Mouse (Mus musculus): ENCODE measurements around the gene Cabp4. TPM values are rescaled to one million over a fixed set of nuclear protein-coding genes. Genes with fewer than 3 reads are reported as not detected.

The Cabp4 gene
- polyA plus RNA-seq, 1 experiment from 2014 or later, result 0.12 TPM

GRCm38 (mm10) chr19:4115144-4115543 is 28.7 kb downstream of the Cabp4 start:
- H3K4me1 ChIP-seq (ENCODE audit: control insufficient read depth, insufficient read depth, low read length), result no peaks in the 10 kb centered on the region; the same call in 1 of the 2 replicates
- no peak for ATAC-seq (ENCODE audit: insufficient read depth, low FRiP score)
- no peak overlapping the region for H3K4me2 ChIP-seq (ENCODE audit: low read depth, low read length)
- H3K9me3 ChIP-seq (replicated peaks; ENCODE audit: control insufficient read depth, low read length), result no peaks in the 10 kb centered on the region
- WGBS, result 93% methylated on average over 10 of the region's 10 CpGs
- no peak overlapping the region for H3K9ac ChIP-seq (ENCODE audit: low read length)
- peaks cover 11% of the 10 kb centered on the region for H3K36me3 ChIP-seq (ENCODE audit: control insufficient read depth, insufficient read depth, low read length)
- H3K27ac ChIP-seq (ENCODE audit: low read length), result no peak overlapping the region
- no peaks in the 10 kb centered on the region for H3K27me3 ChIP-seq (ENCODE audit: control insufficient read depth, insufficient read depth, low read length)
- no peak overlapping the region for H3K4me3 ChIP-seq (replicated peaks; ENCODE audit: low read length)

- H3K36me3 ChIP-seq (ENCODE audit: control insufficient read depth, insufficient read depth, low read length), result peaks cover 11% of the 10 kb centered on the region
- WGBS, result 87% methylated on average over 10 of the region's 10 CpGs
- no peaks in the 10 kb centered on the region; the same call in 1 of the 2 replicates for H3K4me1 ChIP-seq (ENCODE audit: control insufficient read depth, insufficient read depth, low read length)
- no peaks in the 10 kb centered on the region for H3K9me3 ChIP-seq (replicated peaks; ENCODE audit: control insufficient read depth, low read length)
- no peaks in the 10 kb centered on the region for H3K27me3 ChIP-seq (ENCODE audit: control insufficient read depth, insufficient read depth, low read length)
- H3K27ac ChIP-seq (ENCODE audit: low read length), result no peak overlapping the region
- H3K9ac ChIP-seq (ENCODE audit: low read length), result no peak overlapping the region
- H3K4me3 ChIP-seq (replicated peaks; ENCODE audit: low read length), result no peak overlapping the region
- ATAC-seq (ENCODE audit: insufficient read depth, low FRiP score), result no peak
- H3K4me2 ChIP-seq (ENCODE audit: low read depth, low read length), result no peak overlapping the region
Observed at GRCm38 (mm10) chr19:4114551-4114950, 29.3 kb downstream of the Cabp4 start.

DNA sequence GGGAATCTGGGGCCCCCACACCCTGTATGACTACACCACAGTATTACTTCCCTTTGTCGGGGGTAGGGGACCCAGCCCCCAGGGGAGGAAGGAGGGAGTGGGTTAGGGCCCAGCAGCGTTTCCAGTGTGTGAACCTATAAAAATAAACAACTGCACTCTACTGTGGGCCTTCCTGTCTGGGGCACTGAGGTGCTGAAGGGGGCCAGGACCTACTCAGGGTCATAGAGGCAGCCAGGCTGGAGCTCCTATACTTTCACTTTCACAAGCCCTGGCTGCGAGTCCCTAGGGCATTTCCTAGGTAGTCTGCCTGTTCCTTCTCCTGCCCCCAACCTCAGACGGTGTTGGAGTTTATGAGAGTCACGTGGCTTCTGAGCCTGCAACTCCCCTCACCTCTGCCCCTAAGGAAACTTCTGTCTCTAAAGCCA is 30.0 kb downstream of the Cabp4 start:
- Histone ChIP-seq H3K27me3 (ENCODE audit: control insufficient read depth, insufficient read depth, low read length) (no peaks in the 10 kb centered on the region), H3K27ac (ENCODE audit: low read length) (peak overlapping the region; percentile 31; the same call in 1 of the 2 replicates), H3K4me2 (ENCODE audit: low read depth, low read length) (no peak overlapping the region), H3K4me1 (ENCODE audit: control insufficient read depth, insufficient read depth, low read length) (no peaks in the 10 kb centered on the region; the same call in 1 of the 2 replicates), H3K9me3 (replicated peaks; ENCODE audit: control insufficient read depth, low read length) (no peaks in the 10 kb centered on the region), H3K9ac (ENCODE audit: low read length) (peak overlapping the region; percentile 33), H3K4me3 (replicated peaks; ENCODE audit: low read length) (no peak overlapping the region), H3K36me3 (ENCODE audit: control insufficient read depth, insufficient read depth, low read length) (peaks cover 11% of the 10 kb centered on the region)
- ATAC-seq (ENCODE audit: insufficient read depth, low FRiP score), result 0 out of 2 replicates have a peak, but pooled peaks have one; percentile 14
- 36% methylated on average over 5 of the region's 5 CpGs for WGBS

DNA sequence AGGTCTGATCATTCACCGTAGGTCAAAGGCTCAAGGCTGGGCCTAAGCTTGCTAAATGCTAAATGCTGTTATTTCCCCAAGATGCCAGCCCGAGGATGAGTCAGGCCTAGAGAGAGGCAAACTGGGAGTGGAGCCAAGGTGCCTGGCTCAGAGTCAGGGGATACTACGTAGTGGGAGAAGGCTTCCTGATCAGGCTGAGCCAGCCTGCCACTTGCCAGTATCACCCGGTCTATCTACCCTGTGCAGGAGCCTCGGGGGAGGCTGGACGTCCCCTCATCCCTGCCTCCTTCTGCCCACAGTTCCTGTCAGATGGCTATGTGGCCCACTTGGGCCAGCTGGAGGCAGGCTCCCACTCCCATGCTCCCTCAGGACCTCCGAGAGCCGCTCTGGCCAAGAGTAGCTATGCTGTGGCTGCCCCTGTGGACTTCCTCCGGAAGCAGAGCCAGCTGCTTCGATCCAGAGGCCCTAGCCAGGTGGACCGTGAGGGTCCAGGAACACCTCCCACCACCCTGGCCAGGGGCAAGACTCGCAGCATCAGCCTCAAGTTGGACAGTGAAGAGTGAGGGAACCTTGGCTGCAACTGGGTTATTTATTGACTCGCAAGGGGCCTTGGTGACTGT is 30.5 kb downstream of the Cabp4 start:
- Histone ChIP-seq H3K9ac (ENCODE audit: low read length) (peak overlapping the region; percentile 33; the same call in 1 of the 2 replicates), H3K4me2 (ENCODE audit: low read depth, low read length) (no peak overlapping the region), H3K27me3 (ENCODE audit: control insufficient read depth, insufficient read depth, low read length) (no peaks in the 10 kb centered on the region), H3K4me3 (replicated peaks; ENCODE audit: low read length) (no peak overlapping the region), H3K36me3 (ENCODE audit: control insufficient read depth, insufficient read depth, low read length) (peaks cover 11% of the 10 kb centered on the region), H3K4me1 (ENCODE audit: control insufficient read depth, insufficient read depth, low read length) (no peaks in the 10 kb centered on the region; the same call in 1 of the 2 replicates), H3K27ac (ENCODE audit: low read length) (peak overlapping the region; percentile 31; the same call in 1 of the 2 replicates), H3K9me3 (replicated peaks; ENCODE audit: control insufficient read depth, low read length) (no peaks in the 10 kb centered on the region)
- ATAC-seq (ENCODE audit: insufficient read depth, low FRiP score), result peak; percentile 34; the same call in 1 of the 2 replicates
- WGBS, result 66% methylated on average over 13 of the region's 13 CpGs

DNA sequence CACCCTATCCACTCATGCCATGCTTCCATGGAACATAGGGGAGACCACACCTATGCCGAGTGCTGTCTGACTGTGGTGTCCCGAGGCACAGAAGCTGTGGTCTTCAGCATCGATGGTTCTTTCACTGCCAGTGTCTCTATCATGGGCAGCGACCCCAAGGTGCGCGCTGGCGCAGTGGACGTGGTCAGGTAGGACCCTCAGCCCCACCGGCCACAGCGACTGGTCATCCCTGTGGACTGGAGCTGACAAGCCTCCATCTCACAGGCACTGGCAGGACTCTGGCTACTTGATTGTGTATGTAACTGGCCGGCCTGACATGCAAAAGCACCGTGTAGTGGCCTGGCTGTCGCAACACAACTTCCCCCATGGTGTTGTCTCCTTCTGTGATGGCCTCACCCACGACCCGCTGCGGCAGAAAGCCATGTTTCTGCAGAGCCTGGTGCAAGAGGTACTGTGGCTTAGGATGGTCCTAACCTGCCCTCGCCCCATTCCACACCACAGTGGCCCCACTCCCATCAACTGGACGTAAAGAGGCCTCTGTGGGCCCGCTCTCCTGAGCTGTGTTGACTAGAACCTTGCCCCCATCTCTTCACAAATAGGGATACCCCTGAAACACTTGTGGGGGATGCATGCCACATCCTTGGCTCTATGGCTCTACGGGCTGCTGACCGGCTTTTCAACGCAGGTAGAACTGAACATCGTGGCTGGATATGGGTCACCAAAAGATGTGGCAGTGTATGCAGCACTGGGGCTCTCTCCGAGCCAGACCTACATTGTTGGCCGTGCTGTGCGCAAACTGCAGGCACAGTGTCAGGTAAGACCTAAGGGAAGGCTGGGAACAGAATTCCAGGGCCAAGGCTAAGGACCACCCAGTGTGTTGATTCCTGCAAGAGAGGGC is 31.5 kb downstream of the Cabp4 start:
- Histone ChIP-seq H3K9ac (ENCODE audit: low read length) (no peak overlapping the region), H3K27ac (ENCODE audit: low read length) (no peak overlapping the region), H3K36me3 (ENCODE audit: control insufficient read depth, insufficient read depth, low read length) (peaks cover 11% of the 10 kb centered on the region), H3K27me3 (ENCODE audit: control insufficient read depth, insufficient read depth, low read length) (no peaks in the 10 kb centered on the region), H3K4me1 (ENCODE audit: control insufficient read depth, insufficient read depth, low read length) (no peaks in the 10 kb centered on the region; the same call in 1 of the 2 replicates), H3K9me3 (replicated peaks; ENCODE audit: control insufficient read depth, low read length) (no peaks in the 10 kb centered on the region), H3K4me3 (replicated peaks; ENCODE audit: low read length) (no peak overlapping the region), H3K4me2 (ENCODE audit: low read depth, low read length) (no peak overlapping the region)
- WGBS, result 89% methylated on average over 26 of the region's 26 CpGs
- no peak for ATAC-seq (ENCODE audit: insufficient read depth, low FRiP score)

GRCm38 (mm10) chr19:4108535-4108934 is 35.3 kb downstream of the Cabp4 start:
- no peak for ATAC-seq (ENCODE audit: insufficient read depth, low FRiP score)
- Histone ChIP-seq H3K27me3 (ENCODE audit: control insufficient read depth, insufficient read depth, low read length) (no peaks in the 10 kb centered on the region), H3K9me3 (replicated peaks; ENCODE audit: control insufficient read depth, low read length) (no peaks in the 10 kb centered on the region), H3K4me3 (replicated peaks; ENCODE audit: low read length) (no peak overlapping the region), H3K4me2 (ENCODE audit: low read depth, low read length) (no peak overlapping the region), H3K9ac (ENCODE audit: low read length) (no peak overlapping the region), H3K27ac (ENCODE audit: low read length) (no peak overlapping the region), H3K4me1 (ENCODE audit: control insufficient read depth, insufficient read depth, low read length) (no peaks in the 10 kb centered on the region; the same call in 1 of the 2 replicates), H3K36me3 (ENCODE audit: control insufficient read depth, insufficient read depth, low read length) (no peaks in the 10 kb centered on the region)
- WGBS, result 84% methylated on average over 9 of the region's 9 CpGs

GRCm38 (mm10) chr19:4106654-4107053 is 37.2 kb downstream of the Cabp4 start:
- Histone ChIP-seq H3K9ac (ENCODE audit: low read length) (no peak overlapping the region), H3K4me3 (replicated peaks; ENCODE audit: low read length) (no peak overlapping the region), H3K27me3 (ENCODE audit: control insufficient read depth, insufficient read depth, low read length) (no peaks in the 10 kb centered on the region), H3K27ac (ENCODE audit: low read length) (no peak overlapping the region), H3K9me3 (replicated peaks; ENCODE audit: control insufficient read depth, low read length) (no peaks in the 10 kb centered on the region), H3K4me1 (ENCODE audit: control insufficient read depth, insufficient read depth, low read length) (no peaks in the 10 kb centered on the region), H3K36me3 (ENCODE audit: control insufficient read depth, insufficient read depth, low read length) (no peaks in the 10 kb centered on the region), H3K4me2 (ENCODE audit: low read depth, low read length) (no peak overlapping the region)
- ATAC-seq (ENCODE audit: insufficient read depth, low FRiP score), result no peak
- 90% methylated on average over 14 of the region's 14 CpGs for WGBS

GRCm38 (mm10) chr19:4104675-4105194 is 39.1 kb downstream of the Cabp4 start:
- Histone ChIP-seq H3K27ac (ENCODE audit: low read length) (no peak overlapping the region), H3K9ac (ENCODE audit: low read length) (no peak overlapping the region), H3K27me3 (ENCODE audit: control insufficient read depth, insufficient read depth, low read length) (0 out of 2 replicates have a peak, but pooled peaks cover 4% of the 10 kb centered on the region), H3K4me3 (replicated peaks; ENCODE audit: low read length) (no peak overlapping the region), H3K36me3 (ENCODE audit: control insufficient read depth, insufficient read depth, low read length) (no peaks in the 10 kb centered on the region), H3K4me2 (ENCODE audit: low read depth, low read length) (no peak overlapping the region), H3K4me1 (ENCODE audit: control insufficient read depth, insufficient read depth, low read length) (peaks cover 14% of the 10 kb centered on the region), H3K9me3 (replicated peaks; ENCODE audit: control insufficient read depth, low read length) (no peaks in the 10 kb centered on the region)
- ATAC-seq (ENCODE audit: insufficient read depth, low FRiP score), result no peak
- WGBS, result 89% methylated on average over 16 of the region's 16 CpGs

GRCm38 (mm10) chr19:4103792-4104191 is 40.0 kb downstream of the Cabp4 start:
- no peaks in the 10 kb centered on the region for H3K9me3 ChIP-seq (replicated peaks; ENCODE audit: control insufficient read depth, low read length)
- 0 out of 2 replicates have a peak, but pooled peaks cover 4% of the 10 kb centered on the region for H3K27me3 ChIP-seq (ENCODE audit: control insufficient read depth, insufficient read depth, low read length)
- H3K27ac ChIP-seq (ENCODE audit: low read length), result no peak overlapping the region
- H3K4me3 ChIP-seq (replicated peaks; ENCODE audit: low read length), result no peak overlapping the region
- no peak overlapping the region for H3K9ac ChIP-seq (ENCODE audit: low read length)
- 61% methylated on average over 3 of the region's 3 CpGs for WGBS
- ATAC-seq (ENCODE audit: insufficient read depth, low FRiP score), result no peak
- H3K4me2 ChIP-seq (ENCODE audit: low read depth, low read length), result no peak overlapping the region
- H3K4me1 ChIP-seq (ENCODE audit: control insufficient read depth, insufficient read depth, low read length), result peaks cover 23% of the 10 kb centered on the region
- no peaks in the 10 kb centered on the region for H3K36me3 ChIP-seq (ENCODE audit: control insufficient read depth, insufficient read depth, low read length)

Data from stomach, embryonic 16.5 days (tissue).